Mouse (Mus musculus): ENCODE data around the gene Rnf215. TPM values are rescaled to one million over a fixed set of nuclear protein-coding genes. Genes with fewer than 3 reads are reported as not detected.

The Rnf215 gene
- total and polyA plus RNA-seq, 3 experiments: 14.9 to 24.8 (median 24.3) TPM

DNA sequence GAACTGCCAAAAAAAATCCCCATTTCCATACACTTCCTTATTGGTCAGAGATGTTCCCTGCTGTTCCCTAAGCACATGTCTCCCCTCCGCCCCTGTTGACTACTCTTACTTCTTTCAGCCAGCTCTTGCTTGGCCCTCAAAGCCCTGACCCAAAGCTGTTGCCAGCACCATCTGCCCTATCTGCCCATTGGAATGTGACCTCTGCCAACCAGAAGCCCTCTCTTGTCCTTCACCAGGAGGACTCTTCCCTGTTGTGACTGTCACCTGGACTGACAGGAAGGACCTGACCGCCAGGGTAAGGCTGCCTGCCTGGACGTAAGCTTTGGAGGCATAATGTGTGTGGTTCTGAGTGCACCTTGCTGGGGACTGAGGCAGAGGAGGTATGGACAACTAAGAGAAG is 13.3 kb upstream of the Rnf215 start:
- H3K4me3 ChIP-seq (replicated peaks in 1 of 3; ENCODE audit: low read depth in 2 of 3, low read length in 2 of 3, poor library complexity in 1 of 3): peak overlapping the region in 2 of 3 experiments; percentile 4 to 79
- in situ Hi-C loops (cut with MboI; ENCODE audit: low pct_ligation_motif_present, low pct_unique_long_range_greater_than_20kb, low sequenced_read_pairs): no loop called here
- H3K4me1 ChIP-seq (ENCODE audit: control insufficient read depth in 1 of 2, insufficient read depth in 2 of 2): peaks cover 8 to 24% of the 10 kb centered on the region in 2 experiments

DNA sequence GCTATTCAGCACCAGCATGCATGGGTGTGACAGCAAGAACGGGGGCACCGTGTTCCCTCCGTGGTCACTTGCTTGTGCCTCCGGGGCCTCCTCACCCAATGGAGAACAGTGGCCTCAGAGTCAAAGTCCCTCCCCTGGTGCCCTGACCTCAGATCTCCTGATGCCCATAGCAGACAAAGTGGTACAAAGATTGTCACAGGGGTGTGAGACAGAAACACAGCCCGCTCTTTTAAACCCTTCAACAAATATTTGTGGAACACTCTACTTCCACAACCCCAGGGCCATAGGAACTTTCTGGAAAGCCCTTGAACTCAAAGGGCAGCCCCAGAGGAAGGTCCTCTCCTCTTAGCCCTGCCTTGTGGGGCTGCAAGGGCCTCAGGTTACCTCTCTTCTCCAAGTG is 12.8 kb upstream of the Rnf215 start:
- Histone ChIP-seq H3K9me3 (replicated peaks; ENCODE audit: low read length) (peaks cover 22% of the 10 kb centered on the region), H3K36me3 (replicated peaks in 1 of 2; ENCODE audit: control insufficient read depth in 1 of 2, insufficient read depth in 1 of 2, low read length in 1 of 2) (peaks cover 4 to 41% of the 10 kb centered on the region in 2 experiments), H3K27me3 (replicated peaks) (no peaks in the 10 kb centered on the region), H3K4me2 (ENCODE audit: insufficient read depth, low read depth, poor library complexity, severe bottlenecking) (peak overlapping the region; percentile 21), H3K4me1 (ENCODE audit: control insufficient read depth in 1 of 2, insufficient read depth in 2 of 2) (peaks cover 8 to 24% of the 10 kb centered on the region in 2 experiments), H3K79me2 (replicated peaks; ENCODE audit: control insufficient read depth, extremely low read depth, insufficient read depth, poor library complexity, severe bottlenecking) (no peaks in the 10 kb centered on the region), H3K4me3 (replicated peaks in 1 of 3; ENCODE audit: low read depth in 2 of 3, low read length in 2 of 3, poor library complexity in 1 of 3) (peak overlapping the region; percentile 58 to 79 (median 66)), H3K27ac (ENCODE audit: insufficient read depth, low read depth) (no peak overlapping the region), H3K9ac (ENCODE audit: insufficient read depth, low read depth) (peak overlapping the region; percentile 95; the same call in 1 of the 2 replicates)
- dilution Hi-C loops (cut with MboI; ENCODE audit: extremely low pct_ligation_motif_present, extremely low pct_unique_long_range_greater_than_20kb, low sequenced_read_pairs): no loop called here
- in situ Hi-C loops (cut with MboI; ENCODE audit: low pct_ligation_motif_present, low pct_unique_long_range_greater_than_20kb, low sequenced_read_pairs): no loop called here
- no peak for DNase-seq (ENCODE audit: extremely low read depth)
- TF ChIP-seq MAZ (IDR thresholded peaks at IDR 0.05; ENCODE audit: low read depth, low read length) (no peak), UBTF (IDR thresholded peaks at IDR 0.05; ENCODE audit: low read depth, low read length) (no peak), SIN3A (IDR thresholded peaks at IDR 0.05; ENCODE audit: low read length) (0 out of 2 replicates have a peak, but pooled peaks have one; percentile 6), SMC3 (IDR thresholded peaks at IDR 0.05; ENCODE audit: low read depth, low read length) (no peak), ZKSCAN1 (IDR thresholded peaks at IDR 0.05; ENCODE audit: borderline replicate concordance, low read depth, low read length) (no peak), MAFK (IDR thresholded peaks at IDR 0.05; ENCODE audit: insufficient replicate concordance, low read length) (no peak), CHD2 (IDR thresholded peaks at IDR 0.05; ENCODE audit: low read length) (no peak), TCF12 (IDR thresholded peaks at IDR 0.05; ENCODE audit: low read depth, low read length) (no peak)

More for the DNA sequence above, 13.3 kb upstream of the Rnf215 start:
- no peak for DNase-seq (ENCODE audit: extremely low read depth)
- Histone ChIP-seq H3K27ac (ENCODE audit: insufficient read depth, low read depth) (no peak overlapping the region), H3K79me2 (replicated peaks; ENCODE audit: control insufficient read depth, extremely low read depth, insufficient read depth, poor library complexity, severe bottlenecking) (no peaks in the 10 kb centered on the region), H3K36me3 (replicated peaks in 1 of 2; ENCODE audit: control insufficient read depth in 1 of 2, insufficient read depth in 1 of 2, low read length in 1 of 2) (peaks cover 6 to 47% of the 10 kb centered on the region in 2 experiments), H3K4me2 (ENCODE audit: insufficient read depth, low read depth, poor library complexity, severe bottlenecking) (no peak overlapping the region), H3K9ac (ENCODE audit: insufficient read depth, low read depth) (no peak overlapping the region; the same call in 1 of the 2 replicates), H3K9me3 (replicated peaks; ENCODE audit: low read length) (peaks cover 19% of the 10 kb centered on the region), H3K27me3 (replicated peaks) (no peaks in the 10 kb centered on the region)
- no peak for TF ChIP-seq MEF2A (IDR thresholded peaks at IDR 0.05; ENCODE audit: borderline replicate concordance, low read depth, low read length)
- no peak for TF ChIP-seq JUN (IDR thresholded peaks at IDR 0.05; ENCODE audit: insufficient read depth, low read depth, low read length)
- no peak for TF ChIP-seq KAT2A (IDR thresholded peaks at IDR 0.05; ENCODE audit: insufficient replicate concordance, low read length)
- TF ChIP-seq SMC3 (IDR thresholded peaks at IDR 0.05; ENCODE audit: low read depth, low read length): no peak
- no peak for TF ChIP-seq ZKSCAN1 (IDR thresholded peaks at IDR 0.05; ENCODE audit: borderline replicate concordance, low read depth, low read length)
- no peak for TF ChIP-seq CHD1 (IDR thresholded peaks at IDR 0.05; ENCODE audit: low read depth, low read length)
- TF ChIP-seq USF1 (IDR thresholded peaks at IDR 0.05; ENCODE audit: low read depth, low read length): no peak
- TF ChIP-seq ZC3H11A (IDR thresholded peaks at IDR 0.05; ENCODE audit: low read depth, low read length): no peak
- no peak for TF ChIP-seq EP300 (IDR thresholded peaks at IDR 0.05; ENCODE audit: low read length)
- no peak for TF ChIP-seq NELFE (IDR thresholded peaks at IDR 0.05; ENCODE audit: low read depth, low read length)
- no peak for TF ChIP-seq MAZ (IDR thresholded peaks at IDR 0.05; ENCODE audit: low read depth, low read length)
- no peak for TF ChIP-seq ZNF384 (IDR thresholded peaks at IDR 0.05; ENCODE audit: low read depth, low read length)
- TF ChIP-seq PAX5 (IDR thresholded peaks at IDR 0.05; ENCODE audit: low read length): no peak
- dilution Hi-C loops (cut with MboI; ENCODE audit: extremely low pct_ligation_motif_present, extremely low pct_unique_long_range_greater_than_20kb, low sequenced_read_pairs): no loop called here
